Mouse (Mus musculus): ENCODE measurements around the gene Chrnb4.
A peak's percentile ranks its signal among the peaks of the same experiment; 100 is the strongest.

Chrnb4 gene

DNA sequence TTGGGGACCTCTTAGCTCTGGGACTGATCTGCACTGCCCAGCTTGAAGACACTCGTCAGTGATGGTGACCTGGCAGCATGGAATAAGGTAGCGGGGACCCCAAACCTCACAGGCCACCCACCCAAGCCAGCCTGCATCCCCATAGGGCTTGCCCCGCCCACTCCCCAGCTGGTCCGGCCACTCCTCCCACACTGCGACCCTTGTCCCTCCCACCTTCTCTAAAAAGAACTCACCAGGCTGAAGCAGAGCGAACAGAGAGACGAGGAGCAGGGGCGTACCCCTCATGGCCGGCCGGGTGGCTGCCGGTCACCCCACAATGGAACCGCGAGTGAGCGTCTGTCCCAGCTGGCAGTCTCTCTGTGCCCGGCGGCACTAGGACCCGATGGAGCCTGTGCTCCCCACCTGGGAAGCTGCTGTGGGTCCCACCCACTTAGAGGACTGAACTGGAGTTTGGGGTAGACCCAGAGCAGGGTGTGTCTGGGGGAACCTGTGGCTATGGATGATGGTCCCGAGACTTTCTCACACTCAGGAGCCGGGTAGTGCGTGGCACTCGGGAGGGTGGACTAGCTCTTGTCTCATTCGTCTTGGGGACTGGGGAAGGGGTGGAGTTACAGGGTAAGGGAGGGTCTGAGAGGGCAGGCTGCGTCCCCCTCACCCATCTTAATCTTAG is at the start of gene Chrnb4:
TSS of gene Chrnb4 (minus strand) at position 569 of the 670 bp plus-strand sequence.
- DNase-seq (ENCODE audit: low spot score in 2 of 2), result no peak

DNA sequence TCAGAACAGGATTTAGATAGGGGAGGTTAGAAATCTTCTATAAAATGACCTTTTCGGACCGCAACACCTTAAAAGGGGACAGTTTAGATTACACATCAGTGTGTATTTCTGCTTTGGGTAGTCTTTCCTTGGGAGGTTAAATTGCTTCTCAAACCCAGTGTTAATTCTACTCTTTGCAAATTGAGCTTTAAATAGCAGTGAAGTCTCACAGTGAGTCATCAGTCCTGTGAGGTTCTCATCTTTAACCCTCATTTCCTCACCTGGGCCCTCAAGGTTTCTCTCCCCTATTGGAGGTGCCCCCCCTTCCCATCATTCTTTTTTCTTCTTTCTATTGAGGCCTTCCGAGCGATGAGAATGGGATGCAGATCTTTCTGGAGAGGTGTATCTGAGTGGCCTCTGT is 48.3 kb upstream of the Chrnb4 start:
- DNase-seq (ENCODE audit: low spot score in 2 of 2), result no peak

- no peak for DNase-seq (ENCODE audit: low spot score in 2 of 2)
Observed at GRCm38 (mm10) chr9:55096033-55096432, 47.5 kb upstream of the Chrnb4 start.

DNA sequence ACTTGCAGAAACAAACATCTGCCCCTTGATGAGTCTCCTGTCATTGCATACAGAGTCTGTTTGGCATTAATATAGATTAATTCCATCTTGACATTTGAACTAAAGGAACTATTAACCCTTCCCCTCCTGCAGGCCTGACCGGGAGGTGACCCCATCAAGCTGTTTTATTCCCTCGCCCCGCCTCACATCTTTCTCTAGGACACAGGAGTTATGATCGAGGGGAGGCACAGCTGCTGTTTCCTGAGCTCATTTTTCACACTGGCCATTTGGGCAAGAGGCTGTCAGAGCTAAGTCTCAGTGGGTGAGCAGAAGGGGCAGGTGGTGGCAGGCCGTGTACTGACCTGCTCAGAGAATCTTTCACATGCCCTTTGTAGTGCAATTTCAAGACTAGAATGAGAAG is 41.6 kb upstream of the Chrnb4 start:
- DNase-seq (ENCODE audit: low spot score in 2 of 2), result no peak

GRCm38 (mm10) chr9:55089226-55089625 is 40.6 kb upstream of the Chrnb4 start:
- DNase-seq (ENCODE audit: low spot score in 2 of 2), result peak in 1 of 2 experiments; percentile 24

DNA sequence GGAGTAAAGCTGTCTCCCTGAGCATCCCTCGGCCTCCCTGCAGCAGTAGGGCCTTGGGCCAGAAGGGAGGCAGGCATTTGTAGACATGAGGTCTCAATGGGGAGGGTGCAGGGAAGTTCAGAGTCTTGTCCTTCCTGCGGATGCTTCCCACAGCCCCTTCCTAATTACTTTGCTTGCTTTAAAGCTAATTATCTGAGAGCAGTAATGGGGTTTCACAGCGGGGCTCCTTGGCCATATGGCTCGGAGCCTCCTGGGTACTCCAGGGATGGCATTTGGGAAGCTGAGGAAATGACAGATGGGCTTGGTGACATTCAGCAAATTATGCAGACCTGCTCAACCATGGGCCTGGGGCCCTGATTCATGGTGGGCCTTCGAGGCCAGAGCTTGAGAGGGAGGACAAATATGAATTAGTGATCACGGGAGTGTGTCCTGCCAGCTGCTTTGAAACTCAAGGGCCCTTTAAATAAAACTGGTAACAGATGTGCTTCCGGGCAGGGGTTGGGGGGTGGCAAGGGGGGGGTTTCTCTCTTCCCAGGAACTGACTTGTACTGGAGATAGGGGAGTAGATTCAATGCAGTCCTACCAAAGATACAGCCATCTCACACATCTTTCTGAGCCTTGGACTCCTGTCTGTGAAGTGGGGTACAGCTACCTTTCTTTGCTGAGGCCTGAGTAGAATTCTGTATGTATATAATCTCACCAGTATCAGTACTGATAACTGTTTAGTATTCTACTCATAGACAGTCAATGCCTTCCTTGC is 34.8 kb upstream of the Chrnb4 start:
- peak in 1 of 2 experiments; percentile 80 for DNase-seq (ENCODE audit: low spot score in 2 of 2)

DNA sequence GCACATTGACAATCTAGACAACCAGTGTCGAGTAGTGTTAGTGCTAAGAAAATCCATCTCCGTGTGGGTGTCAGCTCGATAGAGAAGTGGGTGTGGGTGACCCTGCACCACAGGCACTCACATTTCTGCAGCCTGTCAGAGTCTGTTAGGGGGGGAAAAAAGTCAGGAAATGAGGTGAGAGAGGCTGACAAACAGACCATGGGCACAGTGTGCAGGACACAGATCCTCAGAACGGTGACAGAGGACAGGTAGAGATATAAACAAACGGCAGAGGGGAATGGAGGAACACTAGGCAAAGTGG is 19.3 kb upstream of the Chrnb4 start:
- DNase-seq (ENCODE audit: low spot score in 2 of 2), result no peak

DNA sequence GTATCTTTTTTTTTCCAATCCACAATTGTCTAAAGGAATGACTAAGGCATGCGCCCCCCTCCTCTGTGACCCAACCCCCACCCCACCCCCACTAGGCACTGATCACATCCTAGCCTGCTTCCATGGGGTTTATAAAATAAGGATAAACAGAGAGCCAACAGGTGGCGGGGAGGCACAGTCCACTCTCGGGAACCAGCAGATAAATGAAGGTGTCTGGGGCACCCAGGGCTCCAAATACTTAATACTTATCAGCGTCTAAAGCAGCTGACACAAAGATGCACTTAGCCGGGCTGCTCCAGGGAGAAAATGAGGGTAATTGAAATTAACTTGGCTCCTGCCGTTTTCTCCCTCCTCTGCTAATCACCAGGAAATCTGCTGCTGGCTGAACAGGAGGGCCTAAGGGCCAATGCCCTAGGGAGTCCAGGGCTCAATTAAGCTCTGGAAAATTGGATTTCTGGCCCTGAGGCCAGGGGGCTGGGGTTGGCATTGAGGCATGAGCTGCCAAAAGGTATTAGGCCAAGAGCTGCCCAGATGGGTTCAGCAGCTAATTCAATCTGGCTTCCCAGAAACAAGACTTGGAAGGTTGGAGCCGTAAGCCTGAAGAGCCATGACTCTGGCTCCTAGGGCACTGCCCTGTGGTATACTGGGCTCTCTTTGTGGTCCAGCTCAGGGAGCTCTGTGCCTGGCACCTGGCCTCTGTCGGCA is 18.8 kb upstream of the Chrnb4 start:
- DNase-seq (ENCODE audit: low spot score in 2 of 2), result peak in 1 of 2 experiments; percentile 77

GRCm38 (mm10) chr9:55065241-55065640 is 16.7 kb upstream of the Chrnb4 start:
- DNase-seq (ENCODE audit: low spot score in 2 of 2), result peak in 1 of 2 experiments; percentile 42

DNA sequence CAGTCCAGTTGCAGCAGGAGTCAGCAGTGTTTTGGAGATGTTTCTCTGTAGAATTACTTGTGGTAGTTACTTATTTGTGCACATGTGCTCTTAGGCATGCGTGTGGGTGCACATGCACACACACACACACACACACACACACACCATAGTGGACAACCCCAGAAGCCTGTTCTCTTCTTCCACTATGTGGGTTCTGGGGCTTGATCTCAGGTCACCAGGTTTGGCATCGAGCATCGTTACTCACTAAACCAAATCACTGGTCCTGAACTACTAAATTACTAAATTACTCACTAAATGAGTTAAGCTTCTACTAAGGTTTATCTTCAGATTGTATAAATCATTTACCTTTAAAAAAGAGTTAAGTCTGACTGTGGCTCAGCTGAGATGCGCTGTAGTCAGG is 9.5 kb upstream of the Chrnb4 start:
- DNase-seq (ENCODE audit: low spot score in 2 of 2), result no peak

- DNase-seq (ENCODE audit: low spot score in 2 of 2), result no peak
Observed at GRCm38 (mm10) chr9:55055386-55055930, 6.9 kb upstream of the Chrnb4 start.

DNA sequence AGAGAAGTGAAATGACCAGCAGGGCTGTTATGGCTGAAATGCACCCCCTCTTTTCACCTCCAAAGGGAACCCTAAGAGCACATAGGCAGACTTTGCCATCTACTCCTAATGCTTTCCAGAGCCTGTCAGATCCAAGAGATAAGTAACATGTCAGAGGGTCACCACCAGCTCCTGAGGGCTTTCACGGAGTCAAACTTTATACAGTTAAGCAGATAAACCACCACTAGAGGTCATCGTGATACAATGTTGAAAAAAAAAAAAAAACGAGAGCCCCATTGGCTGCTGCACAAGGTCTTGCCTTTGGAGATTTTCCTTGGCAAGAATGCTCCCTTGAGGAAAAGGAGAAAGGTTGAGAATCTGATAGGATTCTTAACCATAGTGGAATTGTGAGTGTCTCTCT is 1.8 kb downstream of the Chrnb4 start:
- no peak for DNase-seq (ENCODE audit: low spot score in 2 of 2)

DNA sequence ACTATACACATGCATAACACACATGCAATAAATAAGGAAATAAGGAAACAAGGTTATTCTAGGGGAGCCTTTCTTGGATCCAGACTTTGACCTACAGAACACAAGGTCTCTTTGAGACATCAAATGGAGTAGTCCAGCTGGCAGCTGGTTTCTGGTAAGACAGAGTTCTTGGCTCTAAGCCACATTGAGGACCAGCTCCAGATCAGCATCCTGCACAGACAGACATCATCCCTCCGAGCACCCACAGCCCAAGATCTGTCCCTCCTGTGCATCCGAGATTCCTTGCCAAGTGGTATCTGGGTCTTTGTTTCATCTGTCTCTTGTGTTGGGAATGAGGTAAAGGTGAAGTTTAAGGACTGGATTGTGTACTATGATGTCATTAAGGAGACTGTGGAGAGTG is 3.6 kb downstream of the Chrnb4 start:
- no peak for DNase-seq (ENCODE audit: low spot score in 2 of 2)

DNA sequence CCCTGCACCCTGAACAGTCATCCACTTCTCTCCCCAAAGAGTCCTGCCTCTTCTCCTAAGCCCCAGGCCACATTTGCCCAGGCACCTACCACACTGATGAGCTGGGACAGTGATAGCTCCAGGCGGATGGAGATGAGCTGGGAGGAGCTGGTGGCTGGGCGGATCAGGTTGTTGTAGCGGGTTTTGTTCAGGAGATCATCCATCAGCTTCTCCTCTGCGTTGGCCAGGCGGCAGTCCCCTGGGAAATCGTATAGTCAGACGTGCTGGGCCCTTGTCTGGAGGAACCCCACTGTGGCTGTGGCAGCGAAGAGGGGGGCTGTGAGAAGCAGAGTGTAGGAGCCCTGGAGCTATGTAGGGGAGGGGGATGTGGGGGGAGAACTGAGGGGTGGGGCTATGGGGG is 4.9 kb downstream of the Chrnb4 start:
- DNase-seq (ENCODE audit: low spot score in 2 of 2), result no peak

DNA sequence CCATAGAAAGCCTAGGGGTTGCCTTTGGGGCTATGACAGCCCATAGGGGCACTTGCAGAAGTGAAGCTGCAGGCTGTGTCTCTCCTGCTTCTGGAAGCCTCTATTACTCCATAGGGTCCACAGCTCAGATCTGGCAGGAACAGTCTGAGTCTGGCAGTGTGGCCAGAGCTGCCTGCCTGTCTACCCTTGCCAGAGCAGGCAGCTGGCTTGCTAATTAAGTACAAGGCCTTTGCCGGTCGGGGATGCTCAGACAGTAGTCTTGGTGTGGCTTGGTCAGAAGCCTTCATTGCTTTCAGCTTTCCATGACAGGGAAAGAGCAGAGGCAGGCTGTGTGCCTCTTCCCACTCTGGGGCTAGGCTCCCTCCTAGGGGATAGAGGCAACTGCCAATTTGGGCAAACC is 7.2 kb downstream of the Chrnb4 start:
- peak in 1 of 2 experiments; percentile 64 for DNase-seq (ENCODE audit: low spot score in 2 of 2)

- peak in 1 of 2 experiments; percentile 77 for DNase-seq (ENCODE audit: low spot score in 2 of 2)
Observed at GRCm38 (mm10) chr9:55039983-55040382, 8.6 kb downstream of the Chrnb4 start.

DNA sequence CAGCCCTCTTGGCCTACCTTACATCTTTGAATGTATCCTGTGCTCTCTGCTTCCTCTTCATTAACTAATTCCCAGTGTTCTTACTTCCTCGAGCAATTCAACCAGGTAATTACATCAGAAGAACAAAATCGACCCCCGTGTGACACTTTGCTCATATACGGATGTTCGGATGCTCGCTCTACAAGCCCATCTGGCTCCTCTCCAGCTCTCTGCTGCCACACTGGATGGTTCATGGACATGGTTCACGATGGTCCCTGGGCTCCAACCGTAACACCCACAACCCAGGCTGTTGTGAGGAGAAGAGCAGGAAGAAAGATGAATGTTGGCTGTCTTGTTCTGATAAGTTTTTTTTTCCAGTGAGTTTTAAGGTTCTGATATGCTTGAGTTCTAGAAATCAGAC is 9.6 kb downstream of the Chrnb4 start:
- no peak for DNase-seq (ENCODE audit: low spot score in 2 of 2)

GRCm38 (mm10) chr9:55031435-55032167 is 17.0 kb downstream of the Chrnb4 start:
- no peak for DNase-seq (ENCODE audit: low spot score in 2 of 2)

DNA sequence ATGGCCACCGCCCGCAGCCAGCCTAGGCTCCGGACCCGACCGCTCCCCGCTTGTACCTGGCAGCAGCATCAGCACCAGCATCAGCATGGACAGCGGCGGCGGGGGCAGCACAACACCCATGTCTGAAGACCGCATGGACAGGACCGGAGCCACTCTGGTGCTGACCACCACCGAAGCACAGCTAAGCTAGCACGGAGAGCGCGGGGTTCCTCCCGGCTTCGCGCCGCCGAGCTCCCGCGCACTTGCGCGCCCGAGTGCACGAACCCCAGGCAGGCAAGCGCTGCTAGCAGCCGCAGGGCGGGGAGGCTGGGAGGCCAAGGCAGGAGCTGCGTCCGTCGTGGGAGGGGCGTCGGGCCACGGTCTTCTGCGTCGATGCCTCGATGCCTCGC is 22.3 kb downstream of the Chrnb4 start, which contains the start of gene Chrna3:
TSS of gene Chrna3 (minus strand) at position 288 of the 389 bp plus-strand sequence.
- peak in 1 of 2 experiments; percentile 54 for DNase-seq (ENCODE audit: low spot score in 2 of 2)

GRCm38 (mm10) chr9:55025534-55026274 is 22.9 kb downstream of the Chrnb4 start:
- no peak for DNase-seq (ENCODE audit: low spot score in 2 of 2)
